Mouse (Mus musculus) embryo, embryonic 10.5 days (tissue): ENCODE measurements at regions not wholly inside any gene's neighbourhood (a gene's known extent, or its start where the extent isn't known, plus 50 kb on each side); places are given as distances from the start of the nearest gene placed in this dataset.

Experiments used
- DNase-seq: peaks from one replicate; pipeline ENCODE4 v3.0.0-alpha.2; 2015; ENCODE audit warnings: low spot score

- no peak for DNase-seq
Measured at GRCm38 (mm10) chr1:73857497-73857896, 266.8 kb downstream of the Tns1 start.

GRCm38 (mm10) chr1:73856811-73857210, 267.4 kb downstream of the Tns1 start:
- DNase-seq, result no peak

GRCm38 (mm10) chr1:73855306-73855705, 268.9 kb downstream of the Tns1 start:
- no peak for DNase-seq

- no peak for DNase-seq
Measured at GRCm38 (mm10) chr1:73853851-73854250, 270.4 kb downstream of the Tns1 start.

GRCm38 (mm10) chr1:73850173-73851014, 273.9 kb downstream of the Tns1 start:
- DNase-seq, result no peak

- DNase-seq, result no peak
Measured at GRCm38 (mm10) chr1:73848370-73848769, 275.9 kb downstream of the Tns1 start.

GRCm38 (mm10) chr1:73847126-73847525, 277.1 kb downstream of the Tns1 start:
- DNase-seq, result no peak

GRCm38 (mm10) chr1:73845115-73845514, 279.1 kb downstream of the Tns1 start:
- no peak for DNase-seq

- DNase-seq, result no peak
Measured at GRCm38 (mm10) chr1:73844574-73844973, 279.7 kb downstream of the Tns1 start.

GRCm38 (mm10) chr1:73839351-73839750, 284.9 kb downstream of the Tns1 start:
- DNase-seq, result no peak

GRCm38 (mm10) chr1:73836680-73837079, 287.6 kb downstream of the Tns1 start:
- no peak for DNase-seq

GRCm38 (mm10) chr1:73834566-73834965, 289.7 kb downstream of the Tns1 start:
- no peak for DNase-seq

- DNase-seq, result no peak
Measured at GRCm38 (mm10) chr1:73830486-73831132, 293.6 kb downstream of the Tns1 start.

- no peak for DNase-seq
Measured at GRCm38 (mm10) chr1:73828996-73829395, 295.3 kb downstream of the Tns1 start.

GRCm38 (mm10) chr1:73826243-73826930, 297.9 kb downstream of the Tns1 start:
- DNase-seq, result peak; percentile 96

GRCm38 (mm10) chr1:73824406-73825184, 299.7 kb downstream of the Tns1 start:
- DNase-seq, result no peak

GRCm38 (mm10) chr1:73823726-73824125, 300.5 kb downstream of the Tns1 start:
- no peak for DNase-seq

- peak; percentile 33 for DNase-seq
Measured at GRCm38 (mm10) chr1:73822616-73823015, 301.6 kb downstream of the Tns1 start.

GRCm38 (mm10) chr1:73820701-73821100, 303.5 kb downstream of the Tns1 start:
- no peak for DNase-seq

GRCm38 (mm10) chr1:73807206-73807605, 317.0 kb downstream of the Tns1 start:
- DNase-seq, result no peak

GRCm38 (mm10) chr1:73805156-73805555, 319.1 kb downstream of the Tns1 start:
- DNase-seq, result no peak

GRCm38 (mm10) chr1:73799996-73800395, 324.3 kb downstream of the Tns1 start:
- DNase-seq, result no peak
